Comparison of ENCODE assay signal across 11 mouse cellular contexts in the genomic region with DNA sequence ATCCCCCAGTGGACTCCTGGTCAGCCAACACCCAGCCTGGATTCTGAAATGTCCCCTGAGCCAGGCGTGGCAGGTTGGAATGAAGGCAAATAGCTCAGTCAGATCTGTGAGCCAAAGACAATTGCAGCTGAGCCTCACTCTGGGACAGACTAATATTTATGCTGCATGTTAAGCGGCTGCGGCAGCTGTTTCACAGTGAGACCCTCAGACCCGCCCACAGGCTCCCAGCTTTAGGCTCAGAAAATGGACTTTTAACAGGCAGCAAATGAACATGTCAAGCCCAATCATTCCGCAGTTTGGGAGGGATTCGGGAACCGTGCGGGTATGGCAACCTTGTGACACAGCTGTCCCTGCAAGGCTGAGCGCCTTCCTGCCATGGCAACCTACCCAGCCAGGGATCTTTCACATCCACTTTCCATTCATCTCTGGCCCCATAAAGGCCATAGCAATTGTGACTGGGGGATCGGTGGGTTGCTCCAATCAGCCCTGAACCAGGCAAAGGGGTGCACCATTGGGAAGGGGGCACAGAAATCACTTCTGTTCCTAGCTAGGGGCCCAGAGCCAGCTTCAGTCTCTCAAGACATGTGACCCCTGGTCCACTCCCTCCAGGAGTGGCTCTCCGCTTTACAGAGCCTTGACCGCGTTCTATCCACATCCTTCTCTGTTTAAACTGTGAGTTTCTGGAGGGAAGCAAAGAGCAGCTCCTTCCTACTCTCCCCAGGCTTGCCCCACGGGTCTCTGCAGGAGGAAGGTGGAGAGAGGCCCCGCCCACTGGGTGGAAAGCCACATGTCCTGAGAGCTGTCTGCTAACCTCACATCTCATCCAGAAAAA. TPM values are rescaled to one million over a fixed set of nuclear protein-coding genes. Genes with fewer than 3 reads are reported as not detected.
DNase-seq lines count a peak whose midpoint lies in the region; ATAC-seq and TF ChIP-seq lines count a peak whose summit lies in the region.
"Had no signal": no experiment of that assay in that cellular context is flagged by ENCODE, and none has a peak within 500 bp of the region (broad histone marks: within the 10 kb centered on the region; RNA-seq: fewer than 3 reads in every experiment).

No protein-coding gene starts in this region.

- H3K9ac ChIP-seq in lung, embryonic 16.5 days (ENCODE audit: low read length) = no peak overlapping the region
- H3K9ac ChIP-seq in forebrain, postnatal 0 days = no peak overlapping the region
- H3K9ac ChIP-seq in midbrain, embryonic 12.5 days (replicated peaks) = no peak overlapping the region
- H3K9ac ChIP-seq: liver, embryonic 15.5 days had no signal

- H3K27me3 ChIP-seq in lung, embryonic 16.5 days (ENCODE audit: control insufficient read depth, insufficient read depth, low read depth, low read length) = no peaks in the 10 kb centered on the region
- H3K27me3 ChIP-seq in forebrain, postnatal 0 days (ENCODE audit: insufficient read depth, low read length) = peaks cover 5% of the 10 kb centered on the region; the same call in 1 of the 2 replicates
- no peaks in the 10 kb centered on the region; the same call in 1 of the 2 replicates for H3K27me3 ChIP-seq in midbrain, embryonic 12.5 days
- H3K27me3 ChIP-seq: liver, embryonic 15.5 days; Patski had no signal

- no peaks in the 10 kb centered on the region for H3K4me1 ChIP-seq in lung, embryonic 16.5 days (replicated peaks; ENCODE audit: control insufficient read depth, insufficient read depth, low read length)
- H3K4me1 ChIP-seq in forebrain, postnatal 0 days (ENCODE audit: insufficient read depth) = no peaks in the 10 kb centered on the region
- peaks cover 22% of the 10 kb centered on the region for H3K4me1 ChIP-seq in midbrain, embryonic 12.5 days
- H3K4me1 ChIP-seq: liver, embryonic 15.5 days had no signal

- H3K27ac ChIP-seq in lung, embryonic 16.5 days (ENCODE audit: low read length) = no peak overlapping the region
- no peak overlapping the region for H3K27ac ChIP-seq in forebrain, postnatal 0 days (ENCODE audit: low read depth, low read length)
- peak overlapping the region; percentile 77 for H3K27ac ChIP-seq in midbrain, embryonic 12.5 days (replicated peaks)
- H3K27ac ChIP-seq: liver, embryonic 15.5 days had no signal

- H3K4me2 ChIP-seq in lung, embryonic 16.5 days (ENCODE audit: low read depth, low read length) = no peak overlapping the region
- H3K4me2 ChIP-seq in forebrain, postnatal 0 days (ENCODE audit: low read depth) = no peak overlapping the region
- 0 out of 2 replicates have a peak overlapping the region, but pooled peaks have one; percentile 4 for H3K4me2 ChIP-seq in midbrain, embryonic 12.5 days (replicated peaks)
- H3K4me2 ChIP-seq: liver, embryonic 15.5 days had no signal

- ATAC-seq in lung, embryonic 16.5 days (ENCODE audit: low read depth) = peak; percentile 46
- ATAC-seq in forebrain, postnatal 0 days = peak; percentile 85
- ATAC-seq in midbrain, embryonic 12.5 days (ENCODE audit: low FRiP score, low read depth) = peak; percentile 87
- ATAC-seq in megakaryocyte, adult 5-6 weeks (ENCODE audit: poor library complexity, severe bottlenecking) = no peak
- ATAC-seq: inflammation-experienced regulatory T-cells, adult 6 months; Patski had no signal

- no peak overlapping the region for H3K4me3 ChIP-seq in lung, embryonic 16.5 days (ENCODE audit: low read length)
- no peak overlapping the region for H3K4me3 ChIP-seq in forebrain, postnatal 0 days (ENCODE audit: low read depth, low read length)
- no peak overlapping the region for H3K4me3 ChIP-seq in midbrain, embryonic 12.5 days
- H3K4me3 ChIP-seq: liver, embryonic 15.5 days had no signal

- H3K9me3 ChIP-seq in lung, embryonic 16.5 days (ENCODE audit: control insufficient read depth, low read length) = no peaks in the 10 kb centered on the region
- H3K9me3 ChIP-seq in forebrain, postnatal 0 days (ENCODE audit: low read length) = no peaks in the 10 kb centered on the region
- H3K9me3 ChIP-seq in midbrain, embryonic 12.5 days = no peaks in the 10 kb centered on the region
- H3K9me3 ChIP-seq: liver, embryonic 15.5 days had no signal

- WGBS in lung, embryonic 16.5 days = 51% methylated on average over 15 of the region's 15 CpGs
- 45% methylated on average over 15 of the region's 15 CpGs for whole genome bisulfite sequencing in forebrain, postnatal 0 days
- WGBS in midbrain, embryonic 12.5 days = 38% methylated on average over 15 of the region's 15 CpGs

- no peak for TF ChIP-seq CTCF in forebrain, postnatal 0 days (IDR thresholded peaks at IDR 0.05; ENCODE audit: low read depth)

- no peak for DNase-seq in lung, postnatal 10 days
- peak; percentile 58 for DNase-seq in forebrain, postnatal 0 days
- DNase-seq in adrenal gland, adult 2 months = no peak
- no peak for DNase-seq in MN1 (ENCODE audit: low spot score)
- DNase-seq: thymus, postnatal 25 days had no signal

- no peaks in the 10 kb centered on the region for H3K36me3 ChIP-seq in lung, embryonic 16.5 days (ENCODE audit: control insufficient read depth, insufficient read depth, low read length)
- no peaks in the 10 kb centered on the region for H3K36me3 ChIP-seq in forebrain, postnatal 0 days (ENCODE audit: insufficient read depth)
- no peaks in the 10 kb centered on the region for H3K36me3 ChIP-seq in midbrain, embryonic 12.5 days
- H3K36me3 ChIP-seq: liver, embryonic 15.5 days had no signal

RNA-seq across cellular contexts. Expression of gene Cdh5, which starts 39.2 kb away (rescaled TPM):
- 77.5 and 84.0 TPM in 2 replicates for polyA plus RNA-seq in lung, embryonic 16.5 days (2015; fragmentation: Nextera tagmentation; extraction: Ambion mirVana)
- 10.9 and 18.1 TPM in 2 replicates for total RNA-seq in forebrain, postnatal 0 days (2014; rRNA removed)
- polyA plus RNA-seq in forebrain, postnatal 0 days (2015; fragmentation: Nextera tagmentation; extraction: Ambion mirVana) = 8.1 and 8.4 TPM in 2 replicates
- 14.0 and 16.5 TPM in 2 replicates for polyA plus RNA-seq in midbrain, embryonic 12.5 days (2016; fragmentation: Nextera tagmentation; extraction: Ambion mirVana)
- total RNA-seq in megakaryocyte, adult 5-6 weeks (2015) = 0.52 and 1.1 TPM in 2 replicates
- 0.37 and 0.57 TPM in 2 replicates for total RNA-seq in megakaryocyte, adult 5-6 weeks (2017)
- 10 to 100 TPM; 38.7 to 59.7 TPM for total RNA-seq in adrenal gland, adult 2 months (2021)
- polyA plus RNA-seq in adrenal gland, adult 2 months (2012; rRNA removed) = 57.1 and 57.2 TPM in 2 replicates
- polyA plus RNA-seq: Patski had no signal
